Mouse (Mus musculus): ENCODE data around the gene Mpi.

Mpi gene

DNA sequence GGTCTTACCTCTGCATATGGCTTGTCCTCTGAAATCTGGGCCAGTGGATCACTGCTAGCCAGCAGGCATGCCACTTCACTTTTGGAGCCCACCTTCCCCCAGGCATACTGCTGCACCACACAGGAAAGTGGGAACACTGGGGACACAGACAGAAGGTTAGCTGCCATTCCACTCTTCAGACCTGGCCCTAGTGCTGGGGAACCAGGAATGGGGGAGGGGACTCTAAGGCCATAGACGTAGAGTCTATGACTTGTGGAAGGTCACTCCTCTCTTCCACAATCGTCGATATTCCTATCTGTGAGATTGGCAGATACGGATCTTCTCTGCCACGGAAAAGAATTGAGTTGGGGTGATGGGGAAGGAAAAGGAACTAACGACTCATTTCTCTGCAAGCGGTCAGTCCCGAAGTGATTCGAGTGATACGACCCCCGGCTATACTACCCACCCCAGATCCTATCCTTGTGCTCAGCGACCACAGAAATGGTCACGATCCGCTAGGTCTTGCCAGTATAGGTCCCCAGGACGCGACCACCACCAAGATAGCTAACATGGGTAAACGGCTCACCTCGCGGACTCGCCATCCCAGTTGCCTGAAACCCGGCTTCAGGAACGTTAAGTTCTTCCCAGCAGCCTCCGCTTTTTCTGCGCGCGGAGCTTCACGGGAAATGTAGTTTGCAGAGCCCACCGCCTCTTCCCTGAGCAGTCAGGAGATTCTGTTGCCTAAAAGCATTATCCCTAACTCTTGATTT lies at the start of gene Mpi:
TSS of gene Mpi (minus strand) at position 625 of the 749 bp plus-strand sequence.
- peak; percentile 41 to 51 for DNase-seq

DNA sequence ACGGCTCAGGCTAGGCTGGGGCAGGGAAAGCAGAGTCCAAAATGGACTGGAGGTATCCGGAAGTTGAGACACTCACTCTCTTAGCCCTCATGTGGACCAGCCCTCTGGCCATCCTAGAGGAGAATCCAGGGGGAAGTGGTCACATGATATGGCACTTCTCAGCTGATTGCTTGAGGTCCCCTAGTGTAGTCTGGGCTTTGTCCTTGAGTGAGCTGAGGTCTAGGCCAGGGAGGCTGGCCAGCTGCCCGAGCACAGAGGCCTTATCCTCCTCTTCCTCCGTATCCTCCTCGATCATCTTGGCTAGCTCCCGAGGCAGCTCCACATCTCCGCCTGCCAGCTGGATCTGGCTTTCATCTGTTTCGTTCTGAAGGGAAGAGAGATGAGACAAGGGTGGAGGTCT lies 49.5 kb upstream of the Mpi start:
- DNase-seq, result no peak

DNA sequence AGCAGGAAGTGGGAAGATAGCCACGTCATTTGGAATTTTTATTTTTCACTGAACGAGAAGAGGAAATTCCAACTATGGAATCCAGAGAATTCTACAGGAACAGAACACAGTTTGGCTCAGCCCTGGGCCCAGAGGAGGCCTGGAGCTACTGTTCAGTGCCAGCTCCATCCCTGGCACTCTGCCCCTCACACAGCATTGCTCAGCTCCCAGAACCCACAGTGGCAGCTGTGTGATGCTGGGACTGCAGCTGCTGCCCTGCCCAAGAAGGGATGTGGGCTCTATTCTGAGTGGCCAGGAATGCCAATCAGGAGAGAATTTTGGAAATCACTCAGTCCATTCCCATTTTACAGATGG lies 48.8 kb upstream of the Mpi start:
- DNase-seq, result no peak

DNA sequence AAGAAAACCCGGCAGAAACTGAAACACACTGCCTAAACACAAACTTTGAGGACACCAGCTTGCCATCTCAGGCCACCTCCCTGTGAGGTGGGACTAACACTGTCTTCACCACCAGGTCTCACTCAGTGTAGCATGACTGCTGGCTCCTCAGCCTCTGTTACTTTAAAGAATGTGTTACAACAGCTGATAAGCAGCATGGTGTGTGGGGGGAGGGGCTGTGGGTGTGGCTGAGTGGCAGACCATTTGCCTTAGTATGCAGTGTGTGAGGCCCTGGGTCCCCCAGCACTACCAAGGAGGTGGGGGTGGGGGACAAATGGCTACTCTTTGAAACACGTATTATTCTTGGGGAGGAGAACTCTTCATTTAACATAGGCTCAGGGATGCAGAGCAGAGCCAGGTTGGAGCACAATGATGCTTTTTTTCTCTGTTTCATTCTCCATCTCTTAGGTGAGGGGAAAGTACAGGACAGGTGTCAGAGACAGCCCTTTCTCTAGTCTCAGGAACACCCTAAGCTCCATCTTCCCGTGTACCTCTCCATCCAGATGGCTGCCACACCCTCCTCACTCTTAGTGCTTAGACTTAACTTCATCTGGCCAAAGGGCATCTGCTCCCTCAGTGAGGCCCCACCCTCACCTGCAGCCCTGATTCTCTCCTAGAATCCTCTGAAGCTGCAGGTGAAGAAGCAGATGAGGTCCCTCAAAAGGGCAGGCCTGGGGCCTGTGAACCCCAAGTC lies 48.2 kb upstream of the Mpi start:
- no peak for DNase-seq

DNA sequence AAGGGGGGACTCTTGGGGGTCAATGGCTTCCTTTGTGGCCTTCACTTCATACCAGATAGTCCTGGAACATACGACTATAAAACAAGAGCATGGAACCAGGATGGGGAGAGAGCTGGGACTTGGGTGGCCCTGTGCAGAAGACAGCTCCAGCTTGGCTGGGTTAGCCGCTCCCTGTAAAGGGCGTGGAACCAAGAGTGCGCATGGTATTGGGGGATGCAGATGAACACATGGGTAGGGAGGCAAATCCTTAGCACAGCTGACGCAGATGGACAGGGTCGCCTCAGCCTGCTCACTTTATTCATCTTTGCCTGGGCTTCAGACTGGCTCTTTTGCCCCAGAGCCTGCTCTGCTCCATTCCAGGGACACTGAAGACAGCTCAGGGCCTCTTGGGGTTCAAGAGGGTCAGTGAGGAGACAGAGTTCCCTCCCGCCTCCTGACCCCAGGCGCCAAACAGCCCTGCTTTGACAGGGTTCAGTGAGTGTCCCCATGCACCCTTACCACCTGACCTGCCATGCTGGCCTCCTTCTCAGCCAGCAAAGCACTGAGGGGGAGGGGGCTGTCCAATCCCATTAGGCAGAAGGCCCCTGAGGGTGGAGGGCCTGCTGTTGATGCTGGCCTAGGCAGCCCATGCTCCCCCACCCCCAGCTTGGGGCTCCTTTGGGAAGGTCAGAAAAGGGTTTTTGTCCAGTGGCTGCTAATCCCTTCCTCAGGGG lies 46.4 kb upstream of the Mpi start:
- no peak for DNase-seq

DNA sequence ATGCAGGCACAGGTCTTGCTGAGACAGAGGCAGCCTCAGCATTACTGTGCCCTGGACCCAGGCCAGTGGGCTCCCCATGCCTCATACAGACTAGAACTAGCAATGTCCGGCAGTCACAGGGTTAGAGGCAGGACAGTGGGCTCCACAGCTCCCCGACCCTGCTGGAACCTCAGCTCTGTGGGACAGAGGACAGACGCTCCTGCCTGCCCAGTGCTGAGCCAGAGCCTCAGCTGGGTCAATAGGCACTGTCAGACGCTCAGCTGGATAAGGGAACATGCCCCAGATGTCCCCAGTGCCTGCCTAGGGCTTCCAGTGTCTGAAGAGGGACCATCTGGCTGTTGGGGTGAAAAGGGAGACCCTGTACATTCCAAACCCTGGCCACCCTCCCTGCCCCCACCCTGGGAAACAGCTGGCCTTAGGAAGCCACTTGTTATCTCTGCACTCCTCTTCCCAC lies 45.4 kb upstream of the Mpi start:
- no peak for DNase-seq

DNA sequence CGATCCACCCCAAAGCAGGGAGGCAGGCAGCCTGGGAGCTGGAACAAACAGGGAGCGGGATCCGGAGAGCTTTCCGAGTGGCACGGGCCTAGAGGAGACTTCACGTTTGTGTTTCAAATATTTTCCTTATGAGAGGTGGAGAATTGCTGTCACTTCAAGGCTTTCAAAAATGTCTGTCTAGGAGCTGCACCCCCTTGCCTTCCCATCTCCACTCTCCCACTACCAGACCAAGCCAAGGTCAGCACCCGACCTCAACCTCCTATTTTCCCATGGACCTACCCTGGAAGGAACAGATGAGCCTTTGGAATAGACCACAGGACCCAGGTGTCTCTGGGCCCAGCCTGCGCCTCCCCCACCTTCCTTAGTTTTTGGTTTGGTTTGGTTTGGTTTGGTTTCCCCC lies 44.7 kb upstream of the Mpi start:
- DNase-seq, result no peak

DNA sequence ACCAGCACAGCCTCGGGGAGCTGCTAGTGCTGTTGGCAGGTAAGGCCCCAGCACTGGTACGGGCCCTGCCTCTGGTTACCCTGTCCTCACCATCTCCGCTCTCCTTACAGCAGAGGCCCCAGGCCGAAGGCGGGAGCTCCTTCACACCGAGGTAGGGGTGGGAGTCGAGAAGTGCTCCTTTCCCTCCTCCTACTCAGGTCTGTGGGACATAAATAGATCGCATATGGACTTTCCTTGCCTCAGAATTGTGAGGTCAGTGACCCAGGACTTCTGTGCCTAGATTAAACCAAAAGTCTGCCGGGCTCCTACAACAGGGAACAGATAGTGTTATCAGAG lies 41.6 kb upstream of the Mpi start:
- no peak for DNase-seq

DNA sequence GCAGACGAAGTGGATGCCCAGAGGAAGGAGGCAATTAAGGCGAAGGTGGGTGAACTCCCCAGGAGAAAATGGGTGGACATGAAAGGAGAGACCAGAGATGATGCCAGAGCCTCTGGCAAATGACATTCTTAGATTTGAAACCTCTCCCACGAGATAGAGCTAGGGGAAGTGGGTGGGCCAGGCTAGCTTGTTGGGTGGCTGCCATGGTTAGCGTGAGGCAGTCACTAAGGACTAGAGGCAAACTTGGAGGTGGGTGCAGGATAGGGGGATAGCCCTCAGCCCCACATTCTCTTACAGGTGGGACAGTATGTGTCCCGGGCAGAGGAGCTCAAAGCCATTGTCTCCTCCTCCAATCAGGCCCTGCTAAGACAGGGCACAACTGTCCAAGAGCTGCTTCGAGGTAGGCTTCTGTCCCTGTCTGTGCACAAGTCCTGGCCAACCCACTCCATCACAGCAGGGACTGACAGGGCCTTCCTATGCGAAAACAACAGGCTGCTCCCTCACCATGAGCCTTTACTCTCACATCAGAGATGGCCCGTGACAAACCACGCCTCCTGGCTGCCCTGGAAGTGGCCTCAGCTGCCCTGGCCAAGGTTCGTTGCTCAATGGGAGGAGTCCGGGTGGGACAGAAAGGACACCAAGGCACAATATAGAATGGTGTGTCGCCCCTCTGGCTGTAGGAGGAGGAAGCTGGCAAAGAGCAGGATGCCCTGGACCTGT lies 41.1 kb upstream of the Mpi start:
- no peak for DNase-seq

DNA sequence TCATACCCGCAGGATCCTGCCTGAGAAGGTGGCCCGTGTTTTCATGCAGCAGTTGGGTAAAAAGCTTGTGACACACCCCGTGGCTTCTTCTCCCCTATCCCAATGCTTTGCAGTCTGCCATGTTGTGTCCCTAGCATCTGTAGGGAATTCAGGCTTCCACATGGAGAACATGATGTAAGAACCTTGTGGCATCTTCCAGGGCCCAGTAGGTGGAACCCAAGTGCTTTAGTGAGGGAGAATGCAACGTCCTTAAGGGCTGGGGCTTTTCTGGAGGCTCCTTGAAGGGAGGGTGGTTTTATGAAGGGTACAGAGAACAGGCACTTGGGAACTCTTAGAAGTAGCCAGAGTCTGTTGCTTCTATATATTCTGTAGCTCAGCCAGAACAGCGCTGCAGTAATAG lies 38.2 kb upstream of the Mpi start:
- no peak for DNase-seq

DNA sequence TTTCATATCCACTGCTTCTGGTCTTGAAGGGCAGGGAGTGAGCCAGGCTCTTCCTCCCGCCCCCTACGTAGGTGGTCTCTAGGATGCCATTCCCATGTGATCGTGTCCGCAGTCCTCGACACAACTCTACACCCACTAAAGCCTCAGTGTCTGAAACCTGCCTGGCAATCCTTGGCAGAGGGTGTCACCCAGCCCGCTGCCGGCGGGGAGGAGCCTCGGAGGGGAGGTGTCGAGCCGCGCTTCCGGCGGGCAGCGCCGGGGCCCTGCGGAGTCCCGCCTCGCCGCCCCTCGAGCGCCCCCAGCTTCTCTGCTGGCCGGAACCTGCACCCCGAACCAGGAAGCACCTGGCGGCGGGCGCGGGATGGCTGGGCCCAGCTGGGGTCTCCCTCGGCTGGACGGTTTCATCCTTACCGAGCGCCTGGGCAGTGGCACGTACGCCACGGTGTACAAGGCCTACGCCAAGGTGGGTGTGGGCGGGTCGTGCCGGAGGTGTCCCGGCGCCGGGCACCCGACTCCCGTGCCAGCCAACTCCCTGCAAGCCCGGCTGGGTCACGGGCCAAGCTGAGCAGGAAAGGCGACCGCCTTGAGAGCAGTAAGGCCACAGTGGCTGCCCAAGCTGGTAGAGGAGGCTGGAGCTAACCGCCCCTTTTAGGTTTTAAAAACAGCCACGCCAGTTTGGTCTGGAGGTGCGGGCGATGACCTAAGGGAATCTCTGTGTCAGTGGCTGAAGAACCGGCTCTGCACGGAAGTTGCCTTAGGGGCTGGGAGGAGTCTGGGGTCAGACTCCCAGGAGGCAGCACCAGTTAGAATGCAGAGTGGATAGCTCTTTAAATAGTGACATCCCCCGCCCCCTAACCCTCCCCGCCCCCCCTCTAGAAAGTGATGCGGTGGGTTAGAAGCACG lies 36.9 kb upstream of the Mpi start, which contains the start of gene Ulk3:
TSS of gene Ulk3 (plus strand) at position 229 of the 903 bp plus-strand sequence.
- peak; percentile 84 to 86 for DNase-seq

DNA sequence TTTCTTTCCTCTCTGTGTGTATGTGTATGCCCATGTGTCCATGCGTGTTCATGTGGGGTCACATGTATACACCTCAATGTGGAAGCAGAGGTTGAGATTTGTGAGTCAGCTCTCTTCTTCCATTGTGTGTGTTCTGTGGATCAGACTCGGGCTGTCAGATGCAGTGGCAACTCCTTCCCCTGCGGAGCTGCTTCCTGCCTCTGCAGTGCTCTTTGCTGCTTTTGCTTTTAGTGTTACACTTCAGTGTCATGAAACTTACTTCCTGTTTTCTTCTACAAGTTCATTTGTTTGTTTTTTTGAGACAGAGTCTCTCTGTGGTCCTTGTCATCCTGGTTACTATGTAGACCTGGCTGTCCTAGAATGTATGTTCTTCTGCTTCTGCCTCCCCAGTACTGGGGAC lies 32.4 kb upstream of the Mpi start:
- peak in 1 of 2 experiments; percentile 12 for DNase-seq

DNA sequence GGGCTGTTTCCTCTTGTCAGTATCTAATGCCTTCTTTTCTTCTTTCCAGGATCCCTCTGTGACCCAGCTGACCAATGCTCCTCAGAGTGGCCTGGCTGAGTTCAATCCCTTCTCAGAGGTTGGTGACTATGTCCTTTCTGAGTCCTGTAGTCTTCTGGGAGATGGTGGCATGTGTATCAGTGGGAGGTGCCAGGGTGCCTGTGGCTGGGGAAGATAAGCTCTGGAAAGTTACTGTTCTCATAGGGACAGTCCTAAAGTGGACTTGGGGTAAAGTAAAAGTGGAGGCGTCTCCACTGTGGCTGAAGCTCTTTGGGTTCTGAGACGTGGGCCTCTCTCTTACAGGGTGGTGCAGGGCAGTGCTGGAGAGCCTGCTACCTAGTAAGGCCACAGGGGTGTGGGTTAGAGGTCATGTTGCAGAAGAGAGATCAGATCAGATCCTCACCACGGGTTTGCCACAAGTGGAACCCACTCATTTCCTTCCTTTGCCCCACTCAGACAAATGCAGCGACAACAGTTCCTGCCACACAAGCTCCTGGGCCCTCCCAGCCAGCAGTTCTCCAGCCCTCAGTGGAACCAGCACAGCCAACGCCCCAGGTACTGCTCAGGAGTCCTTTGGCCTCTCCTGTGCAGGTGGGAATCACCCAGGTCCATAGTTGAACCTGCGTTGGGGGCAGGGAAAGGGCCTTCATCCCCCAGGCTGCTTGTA lies 24.7 kb upstream of the Mpi start:
- DNase-seq, result no peak

DNA sequence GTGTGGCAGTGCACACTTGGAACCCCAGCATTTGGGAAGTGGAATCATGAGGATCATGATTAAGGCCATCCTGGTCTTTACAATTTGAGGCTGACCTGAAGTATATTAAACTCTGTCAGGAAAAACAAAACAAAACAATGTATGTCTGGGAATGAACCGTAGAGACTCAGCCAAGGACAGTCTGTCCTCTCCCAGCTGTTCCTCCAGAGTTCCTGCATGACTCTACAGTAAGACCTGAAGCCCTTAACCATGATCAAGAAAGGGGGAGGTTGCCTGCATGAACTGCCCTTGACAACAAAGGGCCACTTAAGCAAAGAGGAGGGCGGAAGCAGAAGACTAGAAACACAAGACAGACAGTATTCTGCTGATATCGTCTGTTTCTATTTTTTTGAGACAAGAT lies 23.0 kb upstream of the Mpi start:
- DNase-seq, result no peak

DNA sequence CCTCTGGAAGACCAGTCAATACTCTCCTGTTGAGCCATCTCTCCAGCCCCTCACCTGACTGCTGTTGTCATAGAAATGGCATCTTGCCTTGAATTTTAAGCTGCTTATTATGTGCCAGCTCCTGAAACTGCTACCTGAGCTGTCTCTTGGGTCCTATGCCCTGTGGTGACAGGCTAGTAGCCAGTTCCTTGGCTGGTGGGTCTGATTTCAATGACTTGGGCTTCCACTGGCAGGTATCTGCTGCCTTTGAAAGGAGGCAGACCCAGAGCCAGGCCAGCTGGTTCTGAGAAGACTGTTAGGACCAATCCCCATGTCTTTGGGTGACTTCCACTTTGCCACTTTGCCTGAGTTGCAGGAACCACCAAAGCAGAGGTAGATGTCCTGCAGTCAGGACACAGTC lies 21.8 kb upstream of the Mpi start:
- DNase-seq, result no peak

DNA sequence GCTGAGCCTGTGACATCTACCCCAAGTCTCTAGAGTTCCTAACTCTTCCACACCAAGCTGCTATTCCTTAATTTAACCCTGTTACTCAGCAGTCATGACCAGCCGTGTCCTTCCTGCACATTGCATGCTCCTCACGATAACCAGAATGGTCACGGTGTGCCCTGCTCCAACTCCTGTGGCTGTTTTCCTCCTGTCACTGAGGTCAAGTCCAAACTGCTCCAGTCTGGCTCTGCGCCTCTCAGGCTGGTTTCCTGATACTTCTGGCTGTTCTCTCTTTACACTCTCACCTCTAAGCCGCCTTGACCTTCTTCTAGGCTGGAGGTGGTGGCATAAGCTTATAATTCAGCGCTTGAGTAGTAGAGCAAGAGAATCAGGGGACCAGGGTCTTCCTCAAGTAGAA lies 15.9 kb upstream of the Mpi start:
- DNase-seq, result no peak

DNA sequence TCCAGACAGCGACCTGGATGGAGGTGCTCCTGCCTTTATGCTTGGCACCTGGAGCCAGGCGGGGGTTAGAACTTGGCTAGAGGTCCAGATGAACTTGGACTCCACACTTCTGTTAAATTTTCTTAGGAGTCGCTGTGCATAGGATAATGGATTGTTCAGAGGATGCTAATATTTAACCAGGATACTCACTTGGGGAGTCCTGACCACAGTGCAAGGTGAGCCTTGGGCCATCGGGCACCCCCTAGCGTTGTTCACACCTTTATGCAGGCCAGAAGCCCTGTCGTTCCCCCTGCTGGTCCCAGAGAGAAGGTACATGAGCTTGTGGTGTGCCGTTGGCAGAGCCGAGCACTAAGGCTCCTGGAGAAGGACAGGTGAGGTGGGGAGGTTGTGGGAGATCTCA lies 14.3 kb upstream of the Mpi start:
- DNase-seq, result peak in 1 of 2 experiments; percentile 10

DNA sequence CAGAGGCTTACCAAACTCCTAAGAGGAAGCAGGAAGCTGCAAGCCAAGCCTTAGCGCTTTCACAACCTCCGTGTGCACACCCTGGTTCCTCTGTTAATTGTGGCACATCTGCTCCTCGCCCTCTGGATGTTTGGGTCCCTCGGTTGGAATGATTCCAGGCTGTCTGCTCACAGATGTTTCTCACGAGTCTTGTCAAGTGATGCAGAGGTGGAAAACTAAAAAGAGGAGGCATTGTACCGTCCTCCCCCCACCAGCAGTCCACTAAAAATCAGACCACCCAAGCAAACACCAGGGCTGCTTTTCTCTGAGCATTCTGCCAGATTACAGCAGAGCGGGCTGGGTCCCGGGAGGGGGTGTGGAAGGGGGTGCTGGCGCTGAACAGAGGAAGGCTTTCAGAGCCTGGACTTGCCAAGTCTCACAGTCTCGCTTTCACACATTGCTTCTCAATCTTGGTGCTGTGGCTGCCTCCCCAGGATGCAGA lies 13.2 kb upstream of the Mpi start:
- DNase-seq, result peak in 1 of 2 experiments; percentile 7

DNA sequence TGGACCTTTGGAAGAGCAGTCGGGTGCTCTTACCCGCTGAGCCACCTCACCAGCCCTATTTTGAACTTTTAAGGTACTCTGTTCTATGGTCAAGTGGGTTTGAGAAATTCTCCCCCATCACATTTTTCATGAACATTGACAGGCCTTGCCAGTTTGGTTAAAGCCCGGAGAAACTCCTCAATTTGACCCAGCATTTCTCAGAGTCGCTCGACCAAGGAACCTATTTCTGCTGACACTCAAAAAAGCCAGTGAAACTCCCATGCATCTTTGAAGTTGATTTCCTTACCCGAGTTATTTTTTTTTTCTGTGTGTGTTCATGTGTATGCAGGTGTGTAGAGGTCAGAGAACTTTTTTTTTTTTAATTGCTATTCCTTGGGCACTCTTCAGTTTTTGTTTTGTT lies 12.0 kb upstream of the Mpi start:
- DNase-seq, result no peak

DNA sequence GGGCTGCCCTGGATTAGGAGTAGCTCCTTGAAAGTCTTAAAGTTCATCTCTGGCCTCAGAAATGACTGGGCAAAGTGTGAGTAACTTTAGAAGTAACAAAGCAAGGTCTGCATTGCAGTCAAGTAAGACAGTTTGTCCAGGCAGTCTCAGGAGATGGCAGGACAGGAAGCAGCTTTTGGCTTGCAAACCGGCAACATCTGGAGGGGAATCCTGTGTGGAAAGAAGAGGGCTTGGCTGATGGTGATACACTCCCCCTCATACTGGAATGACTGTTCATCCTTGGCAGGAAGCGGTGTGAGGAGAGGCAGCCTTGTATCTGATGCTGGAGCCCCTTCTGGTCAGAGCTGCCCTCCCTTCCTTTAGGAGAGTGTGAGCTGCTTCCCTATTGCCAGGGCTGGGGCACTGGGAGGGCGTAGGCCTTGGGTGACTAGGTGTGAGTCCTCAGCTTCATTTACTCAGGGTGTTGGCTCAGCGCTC lies 10.4 kb upstream of the Mpi start:
- no peak for DNase-seq

DNA sequence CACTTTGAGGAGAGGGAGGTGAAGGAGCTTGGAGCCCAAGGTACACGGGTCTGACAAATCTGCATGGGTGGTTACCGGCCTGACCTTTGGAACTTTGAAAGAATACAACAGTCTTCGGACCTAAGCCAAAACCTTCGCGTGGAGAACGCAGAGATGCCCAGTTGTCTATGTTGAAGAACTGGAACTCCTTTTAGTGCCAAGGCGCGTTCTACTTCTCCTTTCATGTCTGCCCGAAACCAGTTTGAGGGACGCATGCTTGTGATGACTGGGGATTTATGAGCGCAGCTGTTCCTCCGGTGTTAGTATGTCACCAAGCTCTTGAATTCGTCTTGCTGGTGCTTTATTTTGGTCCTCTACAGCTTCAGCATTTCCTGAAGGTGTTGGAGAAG lies 9.1 kb upstream of the Mpi start:
- DNase-seq, result peak; percentile 65 to 72

Data from B cell, adult 2 months (primary cell).